Mouse (Mus musculus): Measurements from ENCODE around the gene Tacc2.

Gene Tacc2

DNA sequence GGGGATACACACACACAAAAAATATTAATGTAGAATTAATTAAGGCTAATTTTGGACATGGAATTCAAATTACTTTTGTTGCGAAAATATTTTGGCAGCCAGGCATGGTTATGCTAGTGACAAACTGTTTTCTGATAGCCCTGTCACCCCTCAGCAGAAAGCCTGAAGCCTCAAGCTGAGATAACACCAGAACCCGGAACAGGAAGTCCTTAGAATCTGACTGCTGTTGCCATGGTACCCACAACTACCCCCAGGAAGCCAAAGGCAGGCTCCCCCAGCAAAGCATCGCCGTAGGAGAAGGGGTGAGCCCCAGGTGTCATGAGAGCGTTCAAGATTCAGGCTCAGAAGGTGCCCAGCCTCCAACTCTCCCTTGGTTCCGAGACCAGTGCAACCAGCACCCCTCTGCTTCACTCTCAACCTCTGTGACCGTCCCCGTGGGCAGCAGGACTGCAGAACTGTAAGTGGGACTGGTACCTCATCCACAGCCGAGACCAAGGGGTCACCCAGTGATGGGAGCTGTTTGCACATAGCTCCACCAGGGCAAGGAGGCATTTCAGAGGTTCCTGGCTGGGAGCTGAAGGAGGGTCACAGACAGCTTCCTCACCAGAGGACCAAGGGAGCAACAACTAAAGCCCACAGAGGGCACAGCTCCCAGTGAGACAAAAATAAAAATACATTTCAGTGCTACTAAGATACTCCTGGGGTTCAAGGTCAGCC lies 196.8 kb downstream of the Tacc2 start, which contains the start of gene Btbd16:
Gene Btbd16 (plus strand): TSS at position 156 of the 717 bp plus-strand sequence.
- DNase-seq (ENCODE audit: low read depth), result no peak

GRCm38 (mm10) chr7:130780866-130781419 lies 203.7 kb downstream of the Tacc2 start:
- DNase-seq (ENCODE audit: low read depth), result no peak

GRCm38 (mm10) chr7:130782501-130783050 lies 205.3 kb downstream of the Tacc2 start:
- no peak for DNase-seq (ENCODE audit: low read depth)

GRCm38 (mm10) chr7:130785923-130786575 lies 208.8 kb downstream of the Tacc2 start:
- no peak for DNase-seq (ENCODE audit: low read depth)

DNA sequence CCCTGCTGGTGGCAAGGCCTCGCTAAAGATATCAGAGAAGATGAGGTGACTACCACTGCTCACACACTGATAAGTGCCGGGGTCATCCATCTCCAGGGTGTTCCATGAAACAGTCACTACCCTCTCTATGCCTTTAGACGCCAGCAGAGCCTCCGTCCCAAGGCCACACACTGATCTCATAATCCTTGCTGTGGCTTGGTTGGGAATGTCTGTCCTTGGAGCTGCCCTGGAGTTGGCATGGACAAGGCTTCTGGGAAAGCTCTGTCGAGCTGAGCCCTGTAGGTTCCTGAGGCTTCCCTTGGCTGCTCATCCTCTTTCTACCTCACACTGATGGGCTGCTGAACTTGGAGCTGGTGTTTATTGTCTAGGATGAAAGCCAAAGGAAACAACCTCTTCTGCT lies 209.5 kb downstream of the Tacc2 start:
- no peak for DNase-seq (ENCODE audit: low read depth)

DNA sequence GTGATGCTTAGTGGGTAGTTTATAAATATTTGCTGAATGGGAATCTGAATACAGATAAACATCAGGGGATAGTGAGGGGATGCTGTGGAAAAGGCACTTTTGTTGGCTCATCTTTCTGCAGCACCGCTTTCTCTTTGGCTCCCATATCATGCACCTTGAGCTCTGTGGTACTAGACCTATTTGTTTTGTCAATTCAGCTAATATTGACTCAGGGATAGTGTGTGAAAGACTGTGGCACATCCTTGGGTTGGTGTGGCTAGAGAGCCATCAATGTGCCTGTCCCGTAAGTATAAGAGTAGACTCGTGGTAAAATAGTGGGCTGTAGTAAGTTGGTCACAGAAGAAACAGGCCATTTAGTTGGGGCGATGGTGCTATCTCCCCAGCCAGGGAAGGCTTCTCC lies 210.3 kb downstream of the Tacc2 start:
- no peak for DNase-seq (ENCODE audit: low read depth)

GRCm38 (mm10) chr7:130788950-130789349 lies 211.7 kb downstream of the Tacc2 start:
- DNase-seq (ENCODE audit: low read depth), result no peak

- no peak for DNase-seq (ENCODE audit: low read depth)
Observed at GRCm38 (mm10) chr7:130789456-130789855, 212.2 kb downstream of the Tacc2 start.

- DNase-seq (ENCODE audit: low read depth), result no peak
Observed at GRCm38 (mm10) chr7:130793671-130794070, 216.4 kb downstream of the Tacc2 start.

DNA sequence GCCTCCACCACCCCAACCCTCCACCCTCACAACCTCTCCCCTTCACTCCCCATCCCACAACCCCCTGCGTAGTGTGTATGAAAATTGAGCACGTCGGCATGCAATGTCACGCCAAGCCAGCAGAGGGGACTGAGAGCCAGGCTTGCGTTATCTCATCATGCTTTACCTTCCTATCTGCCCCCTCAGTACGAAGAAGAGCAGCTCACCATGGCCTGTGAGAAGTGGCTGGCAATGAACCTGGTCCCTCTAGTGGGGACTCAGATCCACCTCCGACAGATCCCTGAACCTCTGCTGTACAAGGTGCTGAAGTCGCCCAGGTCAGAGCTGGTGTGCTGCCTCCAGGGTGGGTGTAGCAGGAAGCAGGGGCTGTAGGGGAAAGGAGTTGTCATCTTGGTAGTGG lies 219.5 kb downstream of the Tacc2 start:
- DNase-seq (ENCODE audit: low read depth), result no peak

DNA sequence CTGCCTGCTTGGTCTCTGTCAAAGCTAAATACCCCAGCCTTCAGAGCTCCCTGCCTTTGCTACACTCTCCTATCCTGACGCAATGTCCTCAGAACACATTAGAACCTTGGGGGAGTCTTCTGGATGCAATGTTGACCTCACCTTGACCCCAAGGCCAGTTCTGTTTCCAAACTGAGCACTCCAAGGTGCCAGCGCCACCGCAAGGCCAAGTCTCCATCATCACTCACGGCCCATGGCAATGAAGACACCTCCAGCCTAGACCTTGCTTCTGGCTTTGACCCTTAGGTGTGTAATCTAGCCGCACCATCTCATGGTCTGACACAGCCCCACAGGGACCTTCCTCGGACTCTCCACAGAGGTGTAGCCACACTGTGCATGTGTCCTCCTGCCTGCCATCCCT lies 220.3 kb downstream of the Tacc2 start:
- DNase-seq (ENCODE audit: low read depth), result no peak

DNA sequence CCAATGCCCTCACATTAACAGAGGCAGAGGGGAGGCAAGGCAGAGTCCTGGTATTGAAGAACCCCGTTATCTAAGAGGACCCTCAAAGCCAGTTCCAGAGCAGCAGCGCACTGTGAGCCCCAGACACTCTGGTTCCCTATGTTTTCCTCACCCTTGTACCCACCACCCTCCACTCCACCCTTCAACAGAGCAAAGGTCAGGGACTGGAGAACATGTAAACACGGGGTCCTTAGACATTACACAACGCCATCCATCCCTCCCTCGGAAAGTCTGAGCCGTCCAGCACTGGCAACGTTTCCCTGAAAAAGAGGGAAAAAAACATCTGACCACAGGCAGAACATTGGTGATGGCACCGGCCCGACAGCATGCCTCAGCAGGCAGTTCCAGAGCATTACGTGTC lies 222.2 kb downstream of the Tacc2 start:
- DNase-seq (ENCODE audit: low read depth), result no peak

- DNase-seq (ENCODE audit: low read depth), result no peak
Observed at GRCm38 (mm10) chr7:130800681-130801080, 223.4 kb downstream of the Tacc2 start.

DNA sequence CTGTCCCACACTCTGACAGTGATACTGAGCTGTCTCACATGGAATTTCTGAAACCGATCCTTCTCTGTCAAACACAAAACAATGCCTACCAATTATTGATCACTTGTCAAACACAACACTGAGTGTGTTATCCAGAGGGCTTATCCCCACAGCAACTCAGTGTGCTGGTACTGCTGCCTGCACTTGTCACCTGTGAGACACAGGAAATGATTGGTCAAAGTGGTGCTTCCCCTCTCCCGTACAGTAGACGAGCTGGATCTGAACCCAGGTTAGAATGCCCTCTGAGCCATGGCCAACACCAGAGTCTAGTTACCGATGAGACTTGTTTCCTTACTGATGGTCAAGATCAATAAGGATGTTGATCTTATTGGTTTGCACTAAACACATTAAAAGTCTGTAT lies 224.6 kb downstream of the Tacc2 start:
- DNase-seq (ENCODE audit: low read depth), result no peak

DNA sequence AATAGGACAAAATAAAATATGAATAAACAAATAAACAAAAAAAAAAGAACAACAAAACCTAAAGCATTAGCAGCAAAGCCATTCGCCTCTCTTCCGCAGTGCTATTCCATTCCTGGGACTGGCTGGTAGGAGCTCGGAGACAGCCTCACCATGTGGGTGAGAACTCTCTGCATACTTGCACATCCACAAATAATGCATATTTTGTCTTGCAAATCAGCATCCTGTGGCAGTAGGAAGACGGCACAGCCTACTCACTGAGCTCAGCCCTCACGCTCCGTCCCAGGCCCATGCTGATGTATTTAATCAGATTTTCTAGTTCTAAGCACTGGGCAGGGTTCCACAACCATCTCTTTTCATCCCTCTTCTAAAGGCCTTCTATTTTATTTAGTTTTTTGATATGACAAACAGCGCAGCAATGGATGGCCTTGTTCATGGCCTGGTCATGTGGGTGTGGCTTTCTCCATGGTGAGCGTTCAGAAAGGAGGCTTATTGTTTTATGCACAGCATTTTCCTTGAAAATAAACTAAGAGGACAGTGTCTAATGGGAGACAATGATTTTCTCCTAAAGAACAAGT lies 226.1 kb downstream of the Tacc2 start:
- no peak for DNase-seq (ENCODE audit: low read depth)

GRCm38 (mm10) chr7:130804991-130805390 lies 227.8 kb downstream of the Tacc2 start:
- DNase-seq (ENCODE audit: low read depth), result no peak

GRCm38 (mm10) chr7:130807749-130808148 lies 230.5 kb downstream of the Tacc2 start:
- no peak for DNase-seq (ENCODE audit: low read depth)

GRCm38 (mm10) chr7:130808694-130809093 lies 231.5 kb downstream of the Tacc2 start:
- DNase-seq (ENCODE audit: low read depth), result no peak

GRCm38 (mm10) chr7:130810238-130810637 lies 233.0 kb downstream of the Tacc2 start:
- DNase-seq (ENCODE audit: low read depth), result no peak

- no peak for DNase-seq (ENCODE audit: low read depth)
Observed at GRCm38 (mm10) chr7:130812407-130812806, 235.2 kb downstream of the Tacc2 start.

All from c-Kit-positive CD71-positive TER-119-negative erythroid progenitor cells, embryonic 14.5 days (primary cell).